Mouse (Mus musculus): ENCODE data around the gene Crtc3. TPM values are rescaled to one million over a fixed set of nuclear protein-coding genes. Genes with fewer than 3 reads are reported as not detected.

The Crtc3 gene
- polyA plus RNA-seq, 1 experiment, result 6.4 TPM

DNA sequence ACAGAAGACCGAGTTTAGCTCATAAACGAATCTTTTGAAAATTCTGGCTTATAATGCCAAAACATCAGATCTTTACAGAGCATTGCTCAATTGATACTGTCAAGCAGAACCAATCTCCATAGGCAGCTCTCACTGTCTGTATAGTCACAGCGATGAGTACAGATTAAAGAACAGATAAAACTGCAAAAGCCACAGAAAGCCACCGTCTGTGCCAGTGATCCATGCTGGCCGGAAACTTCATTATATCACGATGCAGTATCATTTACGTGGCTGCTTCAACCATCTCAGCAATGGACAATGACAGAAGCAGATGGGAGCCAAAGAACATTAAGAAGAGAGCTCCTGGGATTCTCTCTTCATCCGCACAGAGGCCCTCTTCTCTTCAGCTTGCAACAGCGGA, 53.9 kb downstream of the Crtc3 start:
- Histone ChIP-seq H3K79me2 (ENCODE audit: control insufficient read depth, insufficient read depth) (no peaks in the 10 kb centered on the region), H3K79me3 (ENCODE audit: low read depth) (peaks cover 2% of the 10 kb centered on the region), H3K4me3 (ENCODE audit: insufficient read depth, poor library complexity, severe bottlenecking) (no peak overlapping the region), H3K36me3 (ENCODE audit: control insufficient read depth, insufficient read depth) (no peaks in the 10 kb centered on the region), H3ac (ENCODE audit: control insufficient read depth, insufficient read length, low read depth) (no peak overlapping the region), H3K27me3 (ENCODE audit: control insufficient read depth, insufficient read depth, insufficient read length) (no peaks in the 10 kb centered on the region)
- no peak for TF ChIP-seq USF1 (IDR thresholded peaks at IDR 0.05; ENCODE audit: low read depth)
- TF ChIP-seq MYOG (IDR thresholded peaks at IDR 0.05; ENCODE audit: control insufficient read depth, extremely low read depth, insufficient read length), result no peak
- TF ChIP-seq CEBPB (IDR thresholded peaks at IDR 0.05; ENCODE audit: low read depth), result no peak
- no peak for TF ChIP-seq CTCF (IDR thresholded peaks at IDR 0.05; ENCODE audit: control insufficient read depth, insufficient read depth, insufficient read length)
- TF ChIP-seq MYOD1 (IDR thresholded peaks at IDR 0.05; ENCODE audit: control insufficient read depth, insufficient read length, low read depth), result no peak
- TF ChIP-seq FOSL1 (IDR thresholded peaks at IDR 0.05; ENCODE audit: insufficient read depth, low read length, poor library complexity, severe bottlenecking), result no peak
- no peak for TF ChIP-seq MAX (IDR thresholded peaks at IDR 0.05)

DNA sequence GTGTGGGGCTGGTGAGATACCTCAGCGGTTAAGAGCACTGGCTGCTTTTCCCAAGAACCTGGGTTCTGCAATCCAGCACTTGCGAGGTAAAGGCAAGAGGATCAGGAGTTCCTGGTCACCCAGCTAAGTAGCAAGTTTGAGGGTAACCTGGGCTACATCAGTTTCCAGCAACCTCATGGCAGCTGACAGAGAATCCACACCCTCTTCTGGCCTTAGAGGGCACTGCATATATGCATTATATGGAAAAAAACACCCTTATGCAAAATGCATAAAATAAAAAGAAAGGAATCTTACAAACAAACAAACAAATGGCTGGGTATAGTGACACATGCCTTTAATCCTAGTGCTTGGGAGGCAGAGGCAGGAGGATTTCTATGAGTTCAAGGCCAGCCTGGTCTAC, 55.0 kb downstream of the Crtc3 start:
- Histone ChIP-seq H3K27me3 (ENCODE audit: control insufficient read depth, insufficient read depth, insufficient read length) (no peaks in the 10 kb centered on the region), H3K79me3 (ENCODE audit: low read depth) (peaks cover 2% of the 10 kb centered on the region), H3K79me2 (ENCODE audit: control insufficient read depth, insufficient read depth) (no peaks in the 10 kb centered on the region), H3ac (ENCODE audit: control insufficient read depth, insufficient read length, low read depth) (no peak overlapping the region), H3K36me3 (ENCODE audit: control insufficient read depth, insufficient read depth) (no peaks in the 10 kb centered on the region), H3K4me3 (ENCODE audit: insufficient read depth, poor library complexity, severe bottlenecking) (no peak overlapping the region)
- TF ChIP-seq USF1 (IDR thresholded peaks at IDR 0.05; ENCODE audit: low read depth) (no peak), CEBPB (IDR thresholded peaks at IDR 0.05; ENCODE audit: low read depth) (no peak), MYOG (IDR thresholded peaks at IDR 0.05; ENCODE audit: control insufficient read depth, extremely low read depth, insufficient read length) (no peak), MAX (IDR thresholded peaks at IDR 0.05) (no peak), FOSL1 (IDR thresholded peaks at IDR 0.05; ENCODE audit: insufficient read depth, low read length, poor library complexity, severe bottlenecking) (no peak), MYOD1 (IDR thresholded peaks at IDR 0.05; ENCODE audit: control insufficient read depth, insufficient read length, low read depth) (no peak), CTCF (IDR thresholded peaks at IDR 0.05; ENCODE audit: control insufficient read depth, insufficient read depth, insufficient read length) (no peak)

DNA sequence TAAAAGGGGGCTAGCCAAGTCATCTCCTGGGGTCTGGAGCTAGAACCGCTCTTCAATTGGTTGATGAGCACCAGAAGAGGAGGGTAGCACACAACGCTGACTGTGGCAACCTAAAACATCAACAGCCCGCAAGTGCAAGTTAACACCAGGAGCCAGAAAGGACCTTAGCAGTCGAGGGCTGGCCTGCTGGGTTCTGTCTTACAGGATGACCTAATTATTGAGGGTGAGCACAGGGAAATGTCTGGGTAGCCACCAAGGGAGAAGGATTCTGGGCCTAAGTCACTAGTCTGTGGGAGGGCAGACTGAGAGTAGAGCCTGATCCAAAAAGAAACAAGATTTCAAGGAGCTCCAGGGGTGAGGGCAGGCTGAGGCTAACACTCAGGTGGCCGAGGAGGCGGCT, 56.7 kb downstream of the Crtc3 start:
- Histone ChIP-seq H3K27me3 (ENCODE audit: control insufficient read depth, insufficient read depth, insufficient read length) (no peaks in the 10 kb centered on the region), H3K79me3 (ENCODE audit: low read depth) (peaks cover 2% of the 10 kb centered on the region), H3K4me3 (ENCODE audit: insufficient read depth, poor library complexity, severe bottlenecking) (no peak overlapping the region), H3K79me2 (ENCODE audit: control insufficient read depth, insufficient read depth) (no peaks in the 10 kb centered on the region), H3ac (ENCODE audit: control insufficient read depth, insufficient read length, low read depth) (no peak overlapping the region), H3K36me3 (ENCODE audit: control insufficient read depth, insufficient read depth) (no peaks in the 10 kb centered on the region)
- TF ChIP-seq CTCF (IDR thresholded peaks at IDR 0.05; ENCODE audit: control insufficient read depth, insufficient read depth, insufficient read length), result no peak
- no peak for TF ChIP-seq USF1 (IDR thresholded peaks at IDR 0.05; ENCODE audit: low read depth)
- no peak for TF ChIP-seq CEBPB (IDR thresholded peaks at IDR 0.05; ENCODE audit: low read depth)
- no peak for TF ChIP-seq MAX (IDR thresholded peaks at IDR 0.05)
- TF ChIP-seq MYOG (IDR thresholded peaks at IDR 0.05; ENCODE audit: control insufficient read depth, extremely low read depth, insufficient read length), result no peak
- TF ChIP-seq MYOD1 (IDR thresholded peaks at IDR 0.05; ENCODE audit: control insufficient read depth, insufficient read length, low read depth), result no peak
- TF ChIP-seq FOSL1 (IDR thresholded peaks at IDR 0.05; ENCODE audit: insufficient read depth, low read length, poor library complexity, severe bottlenecking), result no peak

DNA sequence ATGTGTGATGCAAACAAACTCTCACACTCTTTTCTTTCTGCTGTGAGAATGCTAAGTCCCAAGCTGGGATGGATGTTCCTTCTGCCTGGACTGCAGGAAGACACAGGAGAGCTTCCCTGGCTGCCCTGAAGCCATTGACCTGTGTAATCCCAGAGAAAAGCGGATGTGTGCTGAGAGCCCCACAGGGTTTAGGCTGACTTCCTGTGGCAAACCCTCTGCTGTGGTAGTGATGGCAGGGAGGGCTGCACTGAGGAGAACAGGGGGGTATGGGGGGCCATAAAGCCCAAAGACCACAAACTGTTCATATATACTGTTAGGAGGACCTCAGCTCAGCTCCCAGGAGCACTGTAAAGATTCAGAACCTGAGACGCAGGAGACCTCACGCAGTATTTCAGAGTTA, 57.3 kb downstream of the Crtc3 start:
- H3K27me3 ChIP-seq (ENCODE audit: control insufficient read depth, insufficient read depth, insufficient read length), result no peaks in the 10 kb centered on the region
- H3ac ChIP-seq (ENCODE audit: control insufficient read depth, insufficient read length, low read depth), result no peak overlapping the region
- H3K79me3 ChIP-seq (ENCODE audit: low read depth), result peaks cover 2% of the 10 kb centered on the region
- H3K79me2 ChIP-seq (ENCODE audit: control insufficient read depth, insufficient read depth), result no peaks in the 10 kb centered on the region
- TF ChIP-seq MYOD1 (IDR thresholded peaks at IDR 0.05; ENCODE audit: control insufficient read depth, insufficient read length, low read depth), result no peak
- TF ChIP-seq MAX (IDR thresholded peaks at IDR 0.05), result no peak
- no peak for TF ChIP-seq FOSL1 (IDR thresholded peaks at IDR 0.05; ENCODE audit: insufficient read depth, low read length, poor library complexity, severe bottlenecking)
- TF ChIP-seq USF1 (IDR thresholded peaks at IDR 0.05; ENCODE audit: low read depth), result no peak
- no peak for TF ChIP-seq CTCF (IDR thresholded peaks at IDR 0.05; ENCODE audit: control insufficient read depth, insufficient read depth, insufficient read length)
- TF ChIP-seq MYOG (IDR thresholded peaks at IDR 0.05; ENCODE audit: control insufficient read depth, extremely low read depth, insufficient read length), result no peak
- TF ChIP-seq CEBPB (IDR thresholded peaks at IDR 0.05; ENCODE audit: low read depth), result no peak
- H3K36me3 ChIP-seq (ENCODE audit: control insufficient read depth, insufficient read depth), result no peaks in the 10 kb centered on the region
- no peak overlapping the region for H3K4me3 ChIP-seq (ENCODE audit: insufficient read depth, poor library complexity, severe bottlenecking)

DNA sequence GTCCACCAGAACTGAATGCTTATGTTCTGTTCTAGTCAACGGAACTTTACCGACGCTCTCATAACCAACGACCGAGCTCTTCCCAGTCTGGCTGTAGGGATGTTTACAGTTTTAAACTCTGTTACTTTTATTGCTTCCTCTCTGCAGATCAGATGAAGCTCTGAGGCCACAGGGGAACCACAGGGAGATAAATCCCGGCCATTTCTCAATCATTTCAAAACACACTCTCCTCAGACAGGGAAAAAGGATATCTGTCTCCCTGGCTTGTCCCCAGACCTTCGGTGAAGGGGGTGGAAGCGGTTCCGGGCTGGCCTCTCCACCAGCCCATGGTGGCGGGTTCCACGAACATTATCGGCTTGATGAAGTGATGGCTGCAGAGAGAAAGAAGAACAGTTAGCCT, 59.3 kb downstream of the Crtc3 start:
- Histone ChIP-seq H3K4me3 (ENCODE audit: insufficient read depth, poor library complexity, severe bottlenecking) (no peak overlapping the region), H3K27me3 (ENCODE audit: control insufficient read depth, insufficient read depth, insufficient read length) (no peaks in the 10 kb centered on the region), H3ac (ENCODE audit: control insufficient read depth, insufficient read length, low read depth) (no peak overlapping the region), H3K79me3 (ENCODE audit: low read depth) (peaks cover 2% of the 10 kb centered on the region), H3K79me2 (ENCODE audit: control insufficient read depth, insufficient read depth) (no peaks in the 10 kb centered on the region), H3K36me3 (ENCODE audit: control insufficient read depth, insufficient read depth) (no peaks in the 10 kb centered on the region)
- no peak for TF ChIP-seq MYOG (IDR thresholded peaks at IDR 0.05; ENCODE audit: control insufficient read depth, extremely low read depth, insufficient read length)
- no peak for TF ChIP-seq MYOD1 (IDR thresholded peaks at IDR 0.05; ENCODE audit: control insufficient read depth, insufficient read length, low read depth)
- no peak for TF ChIP-seq MAX (IDR thresholded peaks at IDR 0.05)
- TF ChIP-seq FOSL1 (IDR thresholded peaks at IDR 0.05; ENCODE audit: insufficient read depth, low read length, poor library complexity, severe bottlenecking), result no peak
- no peak for TF ChIP-seq CEBPB (IDR thresholded peaks at IDR 0.05; ENCODE audit: low read depth)

DNA sequence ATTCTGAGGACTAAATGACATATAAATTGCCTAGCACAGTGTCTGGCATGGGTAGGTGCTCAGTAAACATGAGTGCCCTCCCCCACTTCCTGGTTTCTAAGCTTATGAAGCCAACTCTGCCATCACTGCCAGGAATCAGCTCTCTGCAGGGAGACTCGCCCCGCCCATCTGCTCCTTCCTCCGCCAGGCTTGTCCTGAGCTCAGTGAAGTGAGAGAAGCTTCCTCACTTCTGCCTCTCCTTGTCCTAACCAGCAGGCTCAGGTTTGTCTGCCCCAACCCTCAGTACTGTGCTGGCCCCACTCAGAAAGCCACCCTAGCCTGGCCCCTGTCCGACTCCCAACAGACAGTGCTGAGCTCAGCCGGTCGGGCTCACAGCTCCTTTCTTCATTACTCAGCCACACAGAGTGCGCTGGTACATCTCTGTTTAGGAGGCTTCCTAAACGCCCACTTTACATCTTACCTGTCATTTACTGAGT, 59.9 kb downstream of the Crtc3 start:
- Histone ChIP-seq H3K27me3 (ENCODE audit: control insufficient read depth, insufficient read depth, insufficient read length) (no peaks in the 10 kb centered on the region), H3ac (ENCODE audit: control insufficient read depth, insufficient read length, low read depth) (no peak overlapping the region), H3K4me3 (ENCODE audit: insufficient read depth, poor library complexity, severe bottlenecking) (no peak overlapping the region), H3K79me2 (ENCODE audit: control insufficient read depth, insufficient read depth) (no peaks in the 10 kb centered on the region), H3K79me3 (ENCODE audit: low read depth) (no peaks in the 10 kb centered on the region), H3K36me3 (ENCODE audit: control insufficient read depth, insufficient read depth) (no peaks in the 10 kb centered on the region)
- TF ChIP-seq MAX (IDR thresholded peaks at IDR 0.05) (no peak), USF1 (IDR thresholded peaks at IDR 0.05; ENCODE audit: low read depth) (no peak), MYOG (IDR thresholded peaks at IDR 0.05; ENCODE audit: control insufficient read depth, extremely low read depth, insufficient read length) (no peak), FOSL1 (IDR thresholded peaks at IDR 0.05; ENCODE audit: insufficient read depth, low read length, poor library complexity, severe bottlenecking) (no peak), MYOD1 (IDR thresholded peaks at IDR 0.05; ENCODE audit: control insufficient read depth, insufficient read length, low read depth) (no peak), CEBPB (IDR thresholded peaks at IDR 0.05; ENCODE audit: low read depth) (no peak), CTCF (IDR thresholded peaks at IDR 0.05; ENCODE audit: control insufficient read depth, insufficient read depth, insufficient read length) (no peak)
